Mouse (Mus musculus) induced T-regulatory cell, adult 2 months (primary cell): ENCODE results near the gene Pim3.

Experiments
- DNase-seq: peaks from one replicate; pipeline ENCODE4 v3.0.0-alpha.2; 2012; ENCODE audit warnings: low read depth

Pim3 gene

DNA sequence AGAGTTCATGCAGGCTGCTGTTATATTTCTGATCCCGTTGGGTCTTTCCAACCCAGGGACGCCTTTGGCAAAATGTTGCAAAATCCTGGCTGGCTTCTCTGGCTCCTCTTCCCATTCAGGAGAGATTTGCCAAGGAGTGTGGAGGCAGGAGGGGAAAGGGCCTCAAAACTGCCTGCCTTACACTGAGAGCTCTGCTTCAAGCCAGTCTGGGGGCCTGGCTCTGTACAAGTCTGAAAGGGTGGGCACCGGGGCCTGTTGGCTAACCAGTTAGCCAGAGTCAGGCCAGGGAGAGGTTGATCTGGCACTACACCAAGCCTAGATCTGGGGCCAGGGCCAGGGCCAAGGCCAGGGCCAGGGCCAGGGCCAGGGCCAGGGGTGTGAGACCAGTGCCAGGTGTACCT is 3.8 kb upstream of the Pim3 start:
- DNase-seq, result no peak

DNA sequence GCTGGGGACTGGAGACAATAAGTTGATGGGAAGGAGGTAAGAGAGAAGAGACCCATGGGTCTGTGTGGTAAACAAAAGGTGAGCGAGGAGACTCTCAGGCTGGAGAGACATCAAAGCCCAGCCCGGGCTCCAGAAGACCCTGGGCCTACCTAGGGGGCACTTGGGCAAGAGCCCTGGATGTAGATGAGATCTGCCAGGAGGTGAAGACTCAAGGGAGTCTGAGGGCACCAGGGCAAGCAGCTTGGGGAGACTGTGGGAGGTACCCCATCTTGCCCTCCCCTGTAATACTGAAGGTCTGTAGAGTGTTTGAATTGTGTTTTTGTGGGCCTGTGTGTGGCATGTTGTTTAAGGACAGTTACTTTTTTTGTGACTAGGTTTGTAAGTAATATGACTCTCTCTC is 3.3 kb upstream of the Pim3 start:
- DNase-seq, result no peak

DNA sequence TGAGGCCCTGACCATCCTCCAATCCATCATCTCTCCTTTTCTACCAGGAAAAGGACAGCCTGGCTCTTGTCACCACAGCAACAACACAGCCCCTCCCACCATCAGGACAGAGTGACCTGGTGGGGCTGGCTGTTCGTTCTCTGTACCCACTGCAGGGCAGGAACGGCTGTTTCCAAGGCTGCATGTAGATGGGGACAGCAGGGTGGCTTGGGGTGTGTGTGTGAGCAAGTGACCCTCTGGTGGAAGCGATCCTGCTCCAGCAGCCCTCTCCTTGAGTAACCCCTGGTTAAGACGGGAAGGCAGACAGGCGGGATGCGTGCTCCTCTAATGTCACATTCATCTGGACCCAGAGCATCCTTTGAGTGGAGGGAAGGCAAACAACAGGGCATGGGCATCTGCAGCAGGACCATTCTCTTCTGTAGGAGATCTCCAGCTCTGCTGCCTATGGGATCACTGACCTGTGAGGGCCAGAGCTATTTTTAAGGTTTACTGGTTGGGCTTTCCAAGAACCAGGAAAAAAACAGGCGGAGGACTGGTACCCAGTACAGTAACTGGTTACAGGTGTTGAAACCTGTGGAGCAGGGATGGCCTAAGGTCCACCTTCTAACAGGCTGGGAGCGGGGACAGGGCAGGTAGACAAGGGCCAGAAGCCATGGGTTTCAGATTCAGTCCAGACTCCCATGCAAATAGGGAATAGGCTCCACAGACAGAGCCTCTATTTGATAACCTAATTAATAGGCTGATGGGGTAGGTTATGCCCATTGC is 2.6 kb upstream of the Pim3 start:
- no peak for DNase-seq

DNA sequence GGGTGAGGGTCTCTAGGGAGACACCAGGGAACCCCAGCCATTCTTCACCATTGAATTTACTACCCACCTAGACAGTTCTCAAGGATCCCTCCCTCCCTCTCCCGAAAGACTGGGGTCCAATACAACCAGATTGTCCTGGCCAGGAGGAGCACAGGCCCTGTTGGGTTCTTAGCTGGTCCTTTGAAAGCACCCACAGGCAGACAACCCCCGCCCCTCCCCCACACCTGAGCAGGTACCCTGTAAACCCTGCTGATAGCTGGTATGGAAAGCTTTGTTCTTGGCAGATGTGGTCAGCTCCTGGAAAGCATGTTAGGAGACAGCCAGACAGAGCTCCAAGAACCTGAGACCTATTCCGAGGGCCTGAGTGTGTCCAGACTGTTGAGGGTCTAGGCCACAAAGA is 1.2 kb upstream of the Pim3 start:
- DNase-seq, result no peak

DNA sequence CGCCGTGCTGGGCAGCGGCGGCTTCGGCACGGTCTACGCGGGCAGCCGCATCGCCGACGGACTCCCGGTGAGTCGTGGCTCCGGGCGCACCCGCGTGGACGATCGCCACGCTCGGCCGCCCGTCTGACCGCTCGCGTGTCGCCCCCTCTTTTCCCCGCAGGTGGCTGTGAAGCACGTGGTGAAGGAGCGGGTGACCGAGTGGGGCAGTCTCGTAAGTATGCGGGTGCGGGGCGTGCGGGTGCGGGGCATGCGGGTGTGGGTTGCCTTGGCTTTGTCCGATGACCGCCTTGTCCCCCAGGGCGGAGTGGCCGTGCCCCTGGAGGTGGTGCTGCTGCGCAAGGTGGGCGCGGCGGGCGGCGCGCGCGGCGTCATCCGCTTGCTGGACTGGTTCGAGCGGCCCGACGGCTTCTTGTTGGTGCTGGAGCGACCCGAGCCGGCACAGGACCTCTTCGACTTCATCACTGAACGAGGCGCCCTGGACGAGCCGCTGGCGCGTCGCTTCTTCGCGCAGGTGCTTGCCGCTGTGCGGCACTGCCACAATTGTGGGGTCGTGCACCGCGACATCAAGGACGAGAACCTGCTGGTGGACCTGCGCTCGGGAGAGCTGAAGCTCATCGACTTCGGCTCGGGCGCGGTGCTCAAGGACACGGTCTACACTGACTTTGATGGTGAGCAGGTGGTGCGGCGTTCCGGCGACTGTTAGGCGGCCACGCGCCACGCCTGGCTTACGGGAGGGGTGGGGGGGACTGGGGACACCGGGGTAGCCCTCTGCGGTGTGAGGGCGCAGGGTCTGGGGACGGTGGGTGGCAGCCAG is 1.1 kb downstream of the Pim3 start:
- DNase-seq, result no peak

DNA sequence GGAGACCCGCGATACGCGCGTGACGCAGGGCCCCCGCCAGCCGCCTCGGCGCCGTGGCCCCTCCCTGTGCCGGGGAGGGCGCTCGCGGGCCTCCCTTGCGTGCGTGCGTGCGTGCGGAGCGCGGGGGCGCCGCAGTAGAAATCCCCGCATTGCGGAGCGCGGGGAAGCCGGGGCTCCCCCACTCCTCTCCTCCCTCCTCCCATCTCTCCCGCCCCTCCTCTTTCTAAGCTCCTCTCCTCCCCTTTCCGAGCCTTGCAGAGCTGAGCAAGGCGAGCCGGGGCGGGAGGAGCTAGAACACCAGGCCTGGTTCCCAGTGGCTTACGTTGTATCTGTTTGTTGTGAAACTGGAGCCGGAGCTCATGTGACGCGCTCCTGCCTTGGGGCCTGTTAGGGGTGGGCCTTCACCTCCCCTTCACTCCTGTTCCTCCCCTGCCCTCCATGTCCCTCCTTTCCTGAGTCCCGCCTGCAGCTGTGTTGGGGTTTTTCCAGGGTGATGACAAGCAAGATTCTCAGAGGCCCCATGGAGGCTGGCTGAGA is 1.8 kb downstream of the Pim3 start:
- peak; percentile 92 for DNase-seq

DNA sequence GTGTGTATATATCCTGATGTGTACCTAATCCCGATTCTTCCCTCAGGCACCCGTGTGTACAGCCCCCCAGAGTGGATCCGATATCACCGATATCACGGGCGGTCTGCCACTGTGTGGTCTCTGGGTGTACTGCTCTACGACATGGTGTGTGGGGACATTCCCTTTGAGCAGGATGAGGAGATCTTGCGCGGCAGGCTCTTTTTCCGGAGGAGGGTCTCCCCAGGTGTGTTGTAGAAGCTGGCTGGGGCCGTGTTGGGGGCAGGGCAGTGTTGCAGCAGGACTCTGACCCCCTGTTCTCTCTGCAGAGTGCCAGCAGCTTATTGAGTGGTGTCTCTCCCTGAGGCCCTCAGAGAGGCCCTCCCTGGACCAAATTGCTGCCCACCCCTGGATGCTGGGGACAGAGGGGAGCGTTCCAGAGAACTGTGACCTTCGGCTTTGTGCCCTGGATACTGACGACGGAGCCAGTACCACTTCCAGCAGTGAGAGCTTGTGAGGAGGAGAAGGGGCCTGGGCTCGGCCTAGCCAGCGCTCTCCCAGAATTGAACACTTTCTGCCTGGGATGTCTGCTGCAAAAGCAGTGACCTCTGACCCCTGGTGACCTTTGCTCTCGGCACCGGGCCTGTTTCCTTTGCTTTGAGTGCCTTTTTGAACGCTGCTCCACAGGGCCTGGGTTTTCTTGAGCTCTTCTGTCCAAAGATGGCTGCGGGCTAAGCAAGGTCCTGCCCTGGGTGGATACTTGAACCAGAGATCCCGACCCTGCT is 2.5 kb downstream of the Pim3 start:
- no peak for DNase-seq

DNA sequence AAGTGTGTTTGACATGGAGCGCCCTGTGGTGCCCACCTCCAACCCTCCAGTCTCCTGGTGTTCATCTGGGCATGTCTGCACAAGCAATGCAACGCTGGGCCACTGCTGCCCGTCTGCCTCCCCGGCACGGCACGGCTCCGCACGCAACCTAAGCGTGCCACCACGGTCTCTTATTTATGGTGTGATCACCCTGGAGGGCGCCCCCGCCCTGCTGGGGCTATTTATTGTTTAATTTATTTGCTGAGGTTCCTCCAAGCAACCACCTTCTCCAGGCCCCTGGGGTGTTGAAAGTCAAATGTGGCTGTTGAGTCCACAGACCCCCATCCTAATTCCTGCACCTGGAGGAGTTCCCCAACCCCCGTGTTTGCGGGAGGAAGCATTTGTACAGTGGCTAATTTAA is 3.1 kb downstream of the Pim3 start:
- DNase-seq, result no peak

DNA sequence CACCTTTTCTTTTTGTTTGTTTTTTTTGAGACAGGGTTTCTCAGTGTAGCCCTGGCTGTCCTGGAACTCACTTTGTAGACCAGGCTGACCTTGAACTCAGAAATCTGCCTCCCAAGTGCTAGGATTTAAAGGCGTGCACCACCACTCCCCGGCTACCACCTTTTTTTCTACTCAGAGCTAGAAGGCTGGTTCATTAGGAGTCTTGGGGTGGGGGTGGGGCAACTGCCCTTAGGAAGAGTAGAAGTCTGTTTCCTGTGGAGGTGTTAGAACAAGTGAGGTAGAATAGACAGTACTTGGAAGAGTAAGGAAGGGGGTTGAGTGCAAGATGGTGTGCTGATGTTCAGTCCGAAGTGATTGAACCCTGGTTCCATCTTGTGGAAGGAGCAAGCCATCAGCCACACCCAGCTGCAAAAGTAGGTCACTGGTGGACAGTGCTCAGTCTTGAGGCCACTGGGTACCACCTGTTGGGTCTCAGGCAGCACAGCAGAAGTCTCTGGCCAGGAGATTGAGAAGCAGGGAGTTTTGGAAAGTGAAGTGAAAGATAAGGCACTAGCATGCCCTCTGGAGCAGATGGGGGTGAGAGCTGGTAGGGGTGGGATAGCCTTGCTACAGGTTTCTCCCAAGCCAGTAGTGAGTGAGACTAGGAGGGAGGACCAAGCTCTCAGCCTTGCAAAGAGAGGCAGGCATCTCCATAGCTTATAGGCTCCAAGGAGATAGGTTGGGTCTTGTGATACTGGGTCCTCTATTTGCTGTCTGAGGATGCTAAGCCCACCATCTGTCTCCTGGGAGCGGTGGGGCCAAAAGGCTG is 4.1 kb downstream of the Pim3 start:
- no peak for DNase-seq

DNA sequence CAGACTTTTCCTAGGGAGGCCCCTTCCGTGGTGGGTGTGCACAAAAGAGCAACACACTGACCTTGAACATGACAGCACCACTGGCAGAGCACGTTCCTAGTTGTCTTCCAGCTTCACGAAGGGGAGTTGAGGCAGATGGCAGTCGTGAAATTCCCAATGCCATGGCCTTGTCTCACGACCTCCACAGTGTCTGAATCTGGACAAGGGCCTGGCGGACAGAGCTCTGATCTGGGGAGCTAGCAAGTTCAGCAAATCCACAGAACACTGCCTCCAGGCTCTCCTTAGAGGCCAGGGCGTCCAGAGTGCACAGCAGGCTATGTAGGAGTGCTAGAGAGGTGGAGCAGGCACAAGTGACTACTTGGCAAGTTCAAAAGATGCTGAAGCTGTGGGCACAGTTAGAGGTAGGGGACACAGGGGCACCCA is 5.0 kb downstream of the Pim3 start:
- DNase-seq, result no peak

DNA sequence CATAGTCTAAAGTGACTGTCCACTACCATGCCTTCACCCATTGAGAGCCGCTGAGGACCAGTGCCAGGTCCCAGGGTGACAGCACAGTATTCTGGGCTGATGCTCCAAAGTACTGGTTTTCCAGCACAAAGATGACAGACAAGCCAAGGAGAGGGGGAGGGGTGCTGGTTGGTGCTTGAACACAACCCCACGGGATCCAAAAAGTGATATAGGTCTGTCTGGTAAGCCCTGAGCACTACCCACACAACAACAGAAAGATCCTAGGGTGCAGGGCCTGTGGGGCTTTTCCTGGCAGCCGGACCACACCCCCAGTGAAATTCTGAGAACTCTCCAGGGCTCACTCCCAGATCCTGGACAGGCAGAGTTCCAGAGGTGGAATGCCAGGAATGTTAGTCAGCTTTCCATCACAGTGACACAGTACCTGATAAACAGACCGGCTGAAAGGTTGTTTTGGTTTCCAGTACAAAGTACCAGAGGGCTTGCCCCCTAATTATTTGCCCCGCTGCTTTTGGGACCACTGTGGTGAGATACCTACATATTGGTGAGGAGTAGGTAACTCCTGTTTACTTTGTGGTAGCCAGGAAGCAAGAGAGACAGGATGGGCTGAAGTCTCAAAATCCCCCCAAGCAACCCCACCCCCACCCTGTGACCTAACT is 5.5 kb downstream of the Pim3 start:
- peak; percentile 42 for DNase-seq

DNA sequence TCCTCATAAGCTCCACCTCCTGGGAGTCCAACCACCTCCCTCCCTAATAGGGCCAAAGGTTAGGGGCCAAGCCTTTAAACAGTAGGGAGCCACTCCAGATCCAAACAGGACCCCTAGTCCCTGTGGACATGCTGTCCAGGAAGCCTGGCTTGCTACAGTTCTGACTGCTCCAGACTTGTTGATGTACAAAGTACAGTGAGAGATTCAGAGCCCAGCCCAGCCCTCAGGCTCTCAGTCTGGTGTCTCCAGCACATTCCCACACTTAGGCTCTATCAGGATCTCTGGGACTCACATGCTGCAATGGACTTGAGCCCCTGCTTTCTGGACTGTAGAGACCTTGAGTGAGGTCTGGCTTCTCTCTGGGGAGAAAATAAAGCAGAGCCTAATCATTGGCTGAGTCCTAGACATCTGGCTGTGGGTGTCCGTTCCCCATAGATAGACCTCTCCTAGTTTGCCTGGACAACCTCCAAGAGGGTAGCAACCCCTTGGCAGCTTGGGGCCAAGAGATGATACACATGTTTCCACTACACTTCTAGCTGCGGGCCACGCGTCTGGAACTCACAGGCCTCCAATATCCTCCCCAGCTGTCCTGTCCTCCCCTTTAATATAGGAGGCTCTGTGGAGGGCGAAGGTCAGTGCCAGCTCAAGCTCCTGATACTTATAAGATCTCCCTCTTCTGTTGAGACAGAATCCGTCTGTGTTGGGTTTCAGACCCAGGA is 6.2 kb downstream of the Pim3 start:
- DNase-seq, result no peak

DNA sequence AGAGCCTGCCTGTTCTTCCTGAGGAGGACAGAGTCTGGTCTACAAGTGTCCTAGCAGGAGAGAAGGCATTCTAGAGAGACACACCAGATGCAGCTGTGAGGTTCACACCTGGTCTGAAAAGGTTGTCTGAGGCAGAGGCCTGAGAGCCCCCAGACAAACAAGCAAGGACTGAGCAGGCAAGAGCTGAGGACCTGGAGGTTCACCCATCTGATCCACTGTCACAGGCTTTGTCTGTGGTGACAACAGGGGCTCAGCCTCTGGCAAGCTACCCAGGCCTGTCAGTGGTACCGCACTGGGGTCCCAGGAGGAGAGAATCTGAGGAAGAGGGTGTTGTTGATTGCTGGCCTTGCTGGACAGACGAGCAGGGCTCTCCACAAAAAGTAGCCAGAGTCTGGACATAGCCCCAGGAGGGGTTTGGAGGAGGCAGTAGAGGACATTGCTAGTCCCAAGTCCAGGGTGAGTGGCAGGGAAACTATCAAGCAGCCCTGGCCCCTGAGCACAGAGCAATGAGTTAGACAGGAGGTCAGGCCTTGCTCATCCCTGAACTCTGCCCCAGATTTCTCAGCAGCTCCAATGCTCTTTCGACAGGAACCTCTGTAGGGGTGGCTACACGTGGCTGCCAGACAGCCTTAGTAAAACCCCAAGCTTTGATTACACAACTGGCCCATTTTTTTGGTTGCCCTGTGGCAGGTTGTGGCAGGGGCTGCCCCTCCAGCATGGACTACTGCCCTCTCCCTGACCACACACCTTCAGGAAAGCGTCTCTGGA is 8.6 kb downstream of the Pim3 start:
- no peak for DNase-seq

DNA sequence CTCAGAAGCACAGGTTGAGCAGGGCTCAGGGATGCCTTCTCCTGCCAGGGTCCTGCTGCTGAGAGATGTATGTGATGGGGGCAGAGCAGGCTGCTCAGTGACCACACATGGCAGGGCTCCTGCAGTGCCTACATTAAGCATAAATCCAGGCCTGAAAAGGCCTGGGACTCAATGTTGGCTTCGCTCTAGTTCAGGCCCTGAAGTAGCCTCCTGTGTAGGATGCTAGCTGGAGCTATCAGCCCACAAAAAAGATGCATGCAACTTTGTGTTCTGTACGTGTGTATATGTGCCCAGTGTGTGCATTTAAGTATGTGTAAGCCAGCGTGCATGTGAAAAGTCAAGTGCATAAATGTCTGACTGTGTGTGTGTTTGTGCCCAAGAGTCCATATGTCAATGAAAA is 12.1 kb downstream of the Pim3 start:
- no peak for DNase-seq

DNA sequence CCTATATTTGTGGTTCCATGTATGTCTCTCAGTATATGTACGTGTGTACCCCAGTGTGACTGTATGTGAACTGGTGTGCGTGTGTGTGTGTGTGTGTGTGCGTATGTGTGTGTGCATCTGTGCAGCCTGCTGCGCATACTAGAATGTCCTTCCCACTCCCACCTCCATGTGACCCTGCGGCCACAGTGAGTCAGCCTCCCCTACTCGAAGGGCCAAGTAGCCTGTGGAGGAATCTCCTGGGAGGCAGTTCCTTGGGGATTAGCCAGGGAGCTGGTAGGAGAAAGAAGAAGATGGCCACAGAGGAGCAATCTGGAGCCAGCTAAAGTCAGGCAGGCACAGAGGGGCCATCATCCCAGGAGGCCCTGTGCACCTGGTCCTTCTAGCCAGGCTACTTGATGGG is 12.5 kb downstream of the Pim3 start:
- no peak for DNase-seq

DNA sequence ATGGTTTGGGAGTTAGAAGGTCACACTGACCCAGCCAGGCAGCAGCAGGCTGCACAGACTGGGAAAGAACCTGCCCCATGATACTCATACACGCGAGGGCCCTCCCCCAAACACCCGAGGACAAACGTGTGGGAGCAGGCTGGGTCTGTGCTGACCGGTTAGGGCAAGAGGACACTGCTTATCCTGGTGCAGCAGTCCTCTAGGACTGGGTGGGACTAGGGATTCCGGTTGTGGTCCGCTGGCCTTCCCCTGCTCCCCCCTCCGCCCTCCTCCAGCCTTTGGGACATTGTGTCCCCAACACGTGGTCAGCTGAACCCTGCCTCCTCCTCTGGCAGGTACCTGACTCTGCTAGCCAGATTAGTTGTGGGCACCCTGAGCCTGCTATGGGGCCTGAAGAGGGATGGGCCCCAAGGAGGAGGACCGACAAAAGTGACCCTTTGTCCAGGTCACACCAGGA is 13.7 kb downstream of the Pim3 start:
- DNase-seq, result no peak

DNA sequence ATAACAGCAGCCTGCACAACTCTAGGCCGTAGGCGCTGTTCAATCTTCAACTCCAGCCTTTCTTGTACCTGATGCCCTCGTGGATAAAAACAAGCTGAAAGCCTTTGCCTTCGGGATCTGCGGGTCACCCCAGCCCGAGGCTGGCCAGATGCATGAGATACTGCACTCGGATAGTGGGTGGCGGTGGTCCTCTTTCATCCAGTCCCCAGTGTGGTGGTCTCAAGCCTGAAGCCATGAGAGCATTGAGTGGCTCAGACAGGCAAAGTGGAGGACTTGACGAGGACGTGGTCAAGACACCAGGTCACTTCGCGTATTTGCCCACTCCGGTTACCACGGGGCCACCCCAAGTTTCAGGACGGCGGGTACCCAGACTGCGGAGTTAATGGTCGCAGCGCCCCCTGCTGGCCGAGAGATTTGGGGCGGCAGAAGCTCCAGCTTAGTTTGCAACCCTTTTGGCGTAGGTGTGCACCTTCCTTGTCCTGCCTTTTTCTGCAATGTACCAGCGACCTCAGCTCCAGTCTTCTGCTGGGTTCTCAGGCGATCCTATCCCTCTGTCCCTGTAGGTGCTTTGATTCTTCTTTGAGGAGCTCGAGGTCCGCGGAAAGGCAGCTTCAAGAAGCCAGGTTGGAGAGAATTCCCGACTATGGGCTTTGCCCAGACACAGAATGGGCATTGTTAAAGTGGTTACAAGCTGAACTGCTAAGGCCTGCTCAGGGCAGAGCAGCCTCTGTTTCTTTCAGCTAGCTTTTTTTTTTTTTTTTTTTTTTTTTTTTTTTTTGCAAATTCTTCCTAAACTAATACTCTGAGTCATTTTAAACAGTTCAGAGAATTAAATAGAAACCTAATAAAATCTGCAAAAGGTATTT is 14.4 kb downstream of the Pim3 start:
- peak; percentile 87 for DNase-seq

DNA sequence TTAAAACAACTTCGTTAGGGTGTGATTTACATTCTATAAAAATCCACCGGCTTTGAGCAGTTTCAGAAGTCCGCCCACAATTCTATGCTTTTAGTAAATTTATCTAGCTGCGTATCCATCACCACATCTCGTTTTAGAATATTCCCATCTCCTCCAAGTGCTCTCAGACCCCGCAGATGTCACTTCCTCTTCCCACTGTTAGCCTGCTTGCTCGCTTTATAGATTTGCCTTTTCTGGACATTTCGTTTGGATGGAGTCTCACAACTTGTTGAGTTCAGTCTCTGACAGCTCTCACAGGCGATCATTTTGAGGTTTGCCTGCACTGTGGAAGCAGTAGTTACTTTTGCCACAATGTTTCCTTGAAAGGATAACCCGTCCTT is 15.0 kb downstream of the Pim3 start:
- DNase-seq, result no peak
